In the genomic region with DNA sequence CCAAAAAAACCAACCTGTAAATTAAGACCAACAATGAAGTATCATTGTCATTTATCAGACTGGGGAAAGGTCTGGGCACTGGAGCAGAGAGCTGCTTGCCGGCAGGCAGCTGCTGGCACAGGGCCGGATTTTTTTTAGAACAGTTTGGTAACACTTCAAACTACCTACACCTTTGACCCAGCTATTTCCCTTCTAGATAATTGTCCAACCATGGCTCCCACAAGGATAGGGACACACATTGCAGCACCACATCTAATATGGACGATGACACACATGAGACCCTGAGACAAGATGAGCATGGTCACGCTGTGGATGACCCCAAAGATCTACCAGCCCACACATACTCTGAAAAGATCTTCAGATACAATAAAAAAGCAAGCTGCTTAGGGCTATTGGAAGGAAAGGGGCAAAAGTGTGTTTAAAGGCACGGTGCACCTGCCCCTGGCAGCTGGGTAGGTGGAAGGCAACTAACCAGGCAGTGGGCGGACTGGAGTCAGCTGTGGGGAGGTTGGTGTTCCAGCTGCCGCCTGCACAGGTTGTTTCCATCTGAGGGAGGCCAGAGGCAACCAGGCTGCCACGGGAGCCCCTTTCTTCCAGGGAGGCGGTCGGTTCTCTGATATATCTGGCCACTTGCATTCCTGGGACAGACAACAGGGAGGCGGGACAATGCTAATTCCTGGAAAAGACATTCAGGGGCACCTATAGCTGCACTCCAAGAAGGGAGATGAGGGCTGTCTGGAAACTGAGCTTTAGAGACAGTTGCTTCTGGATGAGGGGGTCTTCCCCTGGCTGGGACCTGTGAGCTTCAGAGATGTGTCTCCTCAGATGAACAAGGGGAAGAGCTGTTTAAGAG, we compare ENCODE assay signal across 11 mouse cellular contexts. TPM values are rescaled to one million over a fixed set of nuclear protein-coding genes. Genes with fewer than 3 reads are reported as not detected.
DNase-seq lines count a peak whose midpoint lies in the region; TF ChIP-seq lines count a peak whose summit lies in the region.
"Had no signal": no experiment of that assay in that cellular context is flagged by ENCODE, and none has a peak within 500 bp of the region (broad histone marks: within the 10 kb centered on the region; RNA-seq: fewer than 3 reads in every experiment).

No protein-coding gene starts in this region.

- H3K4me2 ChIP-seq in myocyte (ENCODE audit: low read depth), result no peak overlapping the region
- H3K4me2 ChIP-seq: hindbrain, embryonic 14.5 days; midbrain, embryonic 12.5 days had no signal

- intact Hi-C loops in gastrocnemius, postnatal 36 days (cut with DNase I), result no loop called here

- no peaks in the 10 kb centered on the region for H3K79me2 ChIP-seq in myocyte (ENCODE audit: control insufficient read depth, insufficient read depth)

- H3K36me3 ChIP-seq in myocyte (ENCODE audit: control insufficient read depth, insufficient read depth), result no peaks in the 10 kb centered on the region

- H3K4me3 ChIP-seq in myocyte, result no peak overlapping the region
- H3K4me3 ChIP-seq: midbrain, embryonic 12.5 days had no signal

- H3ac ChIP-seq in myocyte (ENCODE audit: control insufficient read depth, insufficient read length), result no peak overlapping the region

- TF ChIP-seq POLR2A in myocyte (IDR thresholded peaks at IDR 0.05; ENCODE audit: insufficient read length, low read depth), result no peak

- peak; percentile 60 for DNase-seq in gastrocnemius, adult 18-20 months (ENCODE audit: low spot score)
- no peak for DNase-seq in gastrocnemius, postnatal 36 days
- peak; percentile 38 for DNase-seq in adrenal gland, postnatal 25 days
- DNase-seq in kidney, adult 9 months, result peak; percentile 94
- DNase-seq in layer of hippocampus, adult 9-10 months (ENCODE audit: low spot score), result no peak
- no peak for DNase-seq in layer of hippocampus, adult 18-20 months (ENCODE audit: low spot score in 2 of 2)
- DNase-seq in neural tube, embryonic 10.5 days (ENCODE audit: extremely low spot score, low spot score), result no peak
- DNase-seq: cerebellum, adult 2 months had no signal

- H3K27me3 ChIP-seq in myocyte (ENCODE audit: control insufficient read depth, insufficient read depth, insufficient read length), result no peaks in the 10 kb centered on the region
- H3K27me3 ChIP-seq: midbrain, embryonic 12.5 days had no signal

TF ChIP-seq in myocyte, 11 proteins besides CTCF, POLR2A, EP300 and RAD21:
- TF ChIP-seq USF1 (IDR thresholded peaks at IDR 0.05; ENCODE audit: low read depth) (no peak), TCF12 (IDR thresholded peaks at IDR 0.05; ENCODE audit: insufficient read depth, poor library complexity, severe bottlenecking) (peak; percentile 48), MYOG (IDR thresholded peaks at IDR 0.05; ENCODE audit: control insufficient read depth in 1 of 3, insufficient read depth in 1 of 3, insufficient read length in 2 of 3, low read depth in 2 of 3) (peak in 2 of 3 experiments; percentile 76 to 92), MYOD1 (IDR thresholded peaks at IDR 0.05; ENCODE audit: control insufficient read depth in 1 of 3, insufficient read length in 2 of 3, low read depth in 2 of 3) (peak in 2 of 3 experiments; percentile 71 to 97), TCF3 (IDR thresholded peaks at IDR 0.05; ENCODE audit: insufficient read length, low read depth) (peak; percentile 47)

RNA-seq across cellular contexts. Expression of a gene that starts 28.0 kb away (rescaled TPM):
- 10 to 100 TPM; 11.4 to 17.1 TPM for total RNA-seq in gastrocnemius, adult 18-20 months (2021)
- 10 to 100 TPM; 12.5 to 20.0 TPM for total RNA-seq in gastrocnemius, postnatal 36 days (2021)
- total RNA-seq in adrenal gland, postnatal 25 days (2021), result 1,301 and 1,518 TPM in 2 replicates
- polyA plus RNA-seq in myocyte (2012; fragmentation: generic; extraction: Trizol), result 226 TPM
- total RNA-seq in layer of hippocampus, adult 18-20 months (2021), result 100 to 1,000 TPM; 183 to 187 TPM

RNA-seq across cellular contexts. Expression of a gene that starts 56.1 kb away (rescaled TPM):
- total RNA-seq in gastrocnemius, adult 18-20 months (2021), result 10 to 100 TPM; 27.6 to 28.6 TPM
- total RNA-seq in gastrocnemius, postnatal 36 days (2021), result 10 to 100 TPM; 31.3 to 32.9 TPM
- total RNA-seq in adrenal gland, postnatal 25 days (2021), result 62.7 and 65.8 TPM in 2 replicates
- polyA plus RNA-seq in myocyte (2012; fragmentation: generic; extraction: Trizol), result 58.3 TPM
- 10 to 100 TPM; 40.1 to 40.4 TPM for total RNA-seq in layer of hippocampus, adult 18-20 months (2021)

Comparison
In these comparisons a context has a peak if more than half of its experiments do, and no peak if none do; other contexts are left out.
1. DNase-seq: peak in gastrocnemius, adult 18-20 months (single experiment), adrenal gland, postnatal 25 days (single experiment) and kidney, adult 9 months (single experiment); none in gastrocnemius, postnatal 36 days (0 of 2), layer of hippocampus, adult 9-10 months (single experiment), layer of hippocampus, adult 18-20 months (0 of 2) and neural tube, embryonic 10.5 days (single experiment).
2. RNA of a gene that starts 28.0 kb away (total RNA-seq): 1,301 to 1,518 TPM in adrenal gland, postnatal 25 days and 183 to 187 TPM in layer of hippocampus, adult 18-20 months; 12.5 to 20.0 TPM in gastrocnemius, postnatal 36 days and 11.4 to 17.1 TPM in gastrocnemius, adult 18-20 months; every median in the first group is over 4 times any median in the second.